Mouse (Mus musculus) splenic B cell, adult 2 months (primary cell): ENCODE results near the gene Gm11563.
"Not testable (repeated sequence)": the region's sequence is repeated elsewhere in the genome, so short reads cannot be mapped to it uniquely, and the experiment has no call there.

Experiments used
- DNase-seq: peaks from one replicate; pipeline ENCODE4 v3.0.0-alpha.2; 2011; ENCODE audit warnings: low read depth, low spot score
- H3K27me3 ChIP-seq: 2 replicates; pipeline ENCODE4 v1.6.1; 2012; ENCODE audit warnings: mild to moderate bottlenecking, low read length, moderate library complexity, mixed read lengths; ENCODE audit not compliant: control insufficient read depth, poor library complexity, insufficient read depth, severe bottlenecking
- H3K36me3 ChIP-seq: 2 replicates; pipeline ENCODE4 v1.6.1; 2012; ENCODE audit warnings: mild to moderate bottlenecking, low read length, moderate library complexity, mixed read lengths; ENCODE audit not compliant: control insufficient read depth, poor library complexity, insufficient read depth, severe bottlenecking

Gm11563 gene

GRCm38 (mm10) chr11:99633293-99633692 is 25.5 kb downstream of the Gm11563 start:
- no peaks in the 10 kb centered on the region for H3K27me3 ChIP-seq
- H3K36me3 ChIP-seq = no peaks in the 10 kb centered on the region
- no peak for DNase-seq

GRCm38 (mm10) chr11:99630890-99631289 is 27.9 kb downstream of the Gm11563 start:
- H3K36me3 ChIP-seq = no peaks in the 10 kb centered on the region
- H3K27me3 ChIP-seq = no peaks in the 10 kb centered on the region
- no peak for DNase-seq

DNA sequence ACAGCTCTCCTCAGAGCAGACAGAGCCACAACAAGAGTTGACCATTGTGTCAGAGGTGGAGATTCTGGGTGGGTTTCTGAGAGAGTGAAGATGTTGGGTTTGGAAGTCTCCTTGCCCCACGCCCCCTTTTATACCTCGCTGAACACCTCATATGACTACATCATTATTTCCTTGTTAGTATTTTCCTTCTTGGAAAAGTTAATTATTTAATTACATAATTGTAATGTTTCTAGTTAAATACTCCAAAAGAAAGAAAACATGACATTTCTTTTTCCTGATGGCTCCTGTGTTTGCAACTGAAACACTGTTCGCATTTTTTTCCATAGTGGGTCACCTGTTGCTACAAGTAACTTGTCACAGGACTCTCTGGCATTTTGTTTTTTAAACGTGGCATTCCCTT is 30.6 kb downstream of the Gm11563 start, which contains the start of gene Krtap4-1:
Krtap4-1 (minus strand) TSS at position 101 of the 400 bp plus-strand sequence.
- Histone ChIP-seq H3K36me3 (no peaks in the 10 kb centered on the region), H3K27me3 (no peaks in the 10 kb centered on the region; the same call in 1 of the 2 replicates)
- DNase-seq = no peak

DNA sequence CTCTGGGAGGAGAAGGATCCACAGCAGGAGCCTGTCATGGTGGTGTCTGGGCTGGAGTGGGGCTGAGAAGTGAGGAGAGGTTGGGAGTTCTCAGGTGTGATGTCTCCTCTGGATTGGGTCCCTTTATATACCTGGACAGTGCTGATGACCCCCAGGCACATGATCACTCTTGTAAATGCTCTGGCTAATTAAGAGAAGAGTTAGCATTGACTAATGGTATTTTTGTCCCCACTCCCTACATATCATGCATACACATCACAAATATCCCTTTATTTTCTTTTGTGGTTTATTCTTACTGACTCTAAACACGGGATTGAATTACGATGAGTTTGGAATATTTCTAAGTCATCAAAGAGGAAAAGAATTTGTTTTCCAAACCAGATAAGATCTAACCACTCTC is 38.4 kb downstream of the Gm11563 start, which contains the start of gene Gm11562:
Gm11562 (minus strand) TSS at position 101 of the 400 bp plus-strand sequence.
- Histone ChIP-seq H3K27me3 (no peaks in the 10 kb centered on the region; the same call in 1 of the 2 replicates), H3K36me3 (no peaks in the 10 kb centered on the region)
- no peak for DNase-seq

DNA sequence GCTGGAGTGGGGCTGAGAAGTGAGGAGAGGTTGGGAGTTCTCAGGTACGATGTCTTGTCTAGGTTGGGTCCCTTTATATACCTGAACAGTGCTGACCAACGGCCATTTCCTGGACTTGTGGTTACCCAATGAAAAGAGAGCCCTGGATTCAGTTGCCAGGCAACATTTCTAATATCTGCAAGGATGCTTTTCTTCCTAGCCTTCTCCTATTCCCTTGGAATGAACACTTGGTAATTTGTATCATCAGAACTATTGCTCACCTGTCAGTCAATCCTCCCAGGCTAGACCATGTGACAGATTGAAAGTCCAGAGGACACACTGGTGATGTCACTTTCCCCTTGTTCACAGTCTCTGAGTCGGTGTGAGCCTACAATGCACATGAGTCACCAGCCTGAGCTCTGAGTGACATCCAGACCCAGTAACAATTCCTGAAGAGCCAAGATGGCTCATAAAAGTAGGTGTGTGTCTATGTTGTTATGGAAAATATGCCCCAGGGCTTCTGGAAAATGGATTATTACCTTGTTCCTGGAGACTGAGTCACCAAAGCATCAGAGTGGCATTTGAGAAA is 43.9 kb downstream of the Gm11563 start, which contains the start of gene Krtap2-4:
Krtap2-4 (minus strand) TSS at position 51 of the 568 bp plus-strand sequence.
- no peak for DNase-seq
- no peaks in the 10 kb centered on the region for H3K27me3 ChIP-seq
- H3K36me3 ChIP-seq = no peaks in the 10 kb centered on the region

GRCm38 (mm10) chr11:99610089-99610488 is 48.7 kb downstream of the Gm11563 start, which contains the start of gene Gm11937:
Gm11937 (minus strand) TSS chr11:99610189.
- not testable (repeated sequence) for DNase-seq, H3K27me3 ChIP-seq, H3K36me3 ChIP-seq

GRCm38 (mm10) chr11:99609126-99609525 is 49.6 kb downstream of the Gm11563 start:
- no peak for DNase-seq
- H3K27me3 ChIP-seq = no peaks in the 10 kb centered on the region
- no peaks in the 10 kb centered on the region for H3K36me3 ChIP-seq
